Comparison of ENCODE assay signal across 18 mouse cellular contexts in genomic region chr17:56753452-56753851, GRCm38 (mm10). TPM values are rescaled to one million over a fixed set of nuclear protein-coding genes. Genes with fewer than 3 reads are reported as not detected.
DNase-seq lines count a peak whose midpoint lies in the region; ATAC-seq and TF ChIP-seq lines count a peak whose summit lies in the region.
"Had no signal": no experiment of that assay in that cellular context is flagged by ENCODE, and none has a peak within 500 bp of the region (broad histone marks: within the 10 kb centered on the region; RNA-seq: fewer than 3 reads in every experiment).

No protein-coding gene starts in this region.

- H3K4me2 ChIP-seq in embryonic facial prominence, embryonic 13.5 days, result peak overlapping the region; percentile 42
- H3K4me2 ChIP-seq in lung, embryonic 14.5 days, result peak overlapping the region; percentile 15; the same call in 1 of the 2 replicates
- H3K4me2 ChIP-seq: forebrain, embryonic 13.5 days; heart, embryonic 12.5 days; hindbrain, embryonic 14.5 days had no signal

- 16% methylated on average over 15 of the region's 15 CpGs for WGBS in embryonic facial prominence, embryonic 13.5 days
- WGBS in embryonic facial prominence, embryonic 10.5 days, result 20% methylated on average over 15 of the region's 15 CpGs
- 27% methylated on average over 15 of the region's 15 CpGs for WGBS in lung, embryonic 14.5 days

- 0 out of 2 replicates have a peak overlapping the region, but pooled peaks have one; percentile 4 for H3K4me3 ChIP-seq in embryonic facial prominence, embryonic 13.5 days
- no peak overlapping the region for H3K4me3 ChIP-seq in embryonic facial prominence, embryonic 10.5 days
- no peak overlapping the region for H3K4me3 ChIP-seq in lung, embryonic 14.5 days (ENCODE audit: low read depth, low read length)
- H3K4me3 ChIP-seq: forebrain, embryonic 13.5 days; gastrocnemius, adult 2 months; heart, embryonic 12.5 days; hindbrain, embryonic 10.5 days had no signal

- no peak overlapping the region for H3K9ac ChIP-seq in embryonic facial prominence, embryonic 13.5 days
- no peak overlapping the region for H3K9ac ChIP-seq in lung, embryonic 14.5 days
- H3K9ac ChIP-seq: forebrain, embryonic 13.5 days; heart, embryonic 12.5 days; hindbrain, embryonic 14.5 days had no signal

- no peak for ATAC-seq in embryonic facial prominence, embryonic 13.5 days (ENCODE audit: insufficient number of reproducible peaks, insufficient read depth, low FRiP score, low TSS enrichment, low read depth)
- ATAC-seq in lung, embryonic 14.5 days (ENCODE audit: insufficient read depth), result no peak
- ATAC-seq: CD4-positive, CD25-positive, alpha-beta regulatory T cell, adult 4 months; forebrain, embryonic 13.5 days had no signal

- no peaks in the 10 kb centered on the region for H3K36me3 ChIP-seq in embryonic facial prominence, embryonic 13.5 days
- H3K36me3 ChIP-seq in embryonic facial prominence, embryonic 10.5 days (replicated peaks), result no peaks in the 10 kb centered on the region
- H3K36me3 ChIP-seq in lung, embryonic 14.5 days (ENCODE audit: insufficient read depth), result no peaks in the 10 kb centered on the region
- H3K36me3 ChIP-seq: heart, embryonic 12.5 days; hindbrain, embryonic 10.5 days had no signal

- TF ChIP-seq CTCF in lung, embryonic 14.5 days (IDR thresholded peaks at IDR 0.05; ENCODE audit: low read depth), result no peak

- H3K27ac ChIP-seq in embryonic facial prominence, embryonic 13.5 days, result no peak overlapping the region
- no peak overlapping the region for H3K27ac ChIP-seq in embryonic facial prominence, embryonic 10.5 days (replicated peaks)
- H3K27ac ChIP-seq in lung, embryonic 14.5 days (ENCODE audit: low read depth), result no peak overlapping the region
- H3K27ac ChIP-seq: forebrain, embryonic 13.5 days; gastrocnemius, adult 2 months; hindbrain, embryonic 10.5 days; hindbrain, embryonic 14.5 days had no signal

- DNase-seq in embryonic facial prominence, embryonic 10.5 days (ENCODE audit: low spot score), result no peak
- no peak for DNase-seq in lung, embryonic 14.5 days
- no peak for DNase-seq in lung, postnatal 25 days (ENCODE audit: low spot score)
- DNase-seq in thymus, postnatal 14 days, result peak; percentile 9
- DNase-seq in thymus, adult 18-20 months, result no peak
- DNase-seq in yolk sac, embryonic 10.5 days (ENCODE audit: low spot score), result no peak
- DNase-seq: adrenal gland, adult 2 months; adrenal gland, postnatal 25 days; B cell, adult 2 months; cerebellum, adult 18-20 months; gastrocnemius, adult 2 months; gastrocnemius, postnatal 25 days had no signal

- H3K4me1 ChIP-seq in embryonic facial prominence, embryonic 13.5 days, result peaks cover 40% of the 10 kb centered on the region
- H3K4me1 ChIP-seq in embryonic facial prominence, embryonic 10.5 days, result peaks cover 51% of the 10 kb centered on the region
- H3K4me1 ChIP-seq in lung, embryonic 14.5 days (ENCODE audit: insufficient read depth), result no peaks in the 10 kb centered on the region; the same call in 1 of the 2 replicates

- peaks cover 80% of the 10 kb centered on the region for H3K27me3 ChIP-seq in embryonic facial prominence, embryonic 13.5 days
- H3K27me3 ChIP-seq in embryonic facial prominence, embryonic 10.5 days (replicated peaks; ENCODE audit: low read depth, poor library complexity, severe bottlenecking), result peaks cover 90% of the 10 kb centered on the region
- peaks cover 73% of the 10 kb centered on the region for H3K27me3 ChIP-seq in lung, embryonic 14.5 days (ENCODE audit: insufficient read depth, low read length)

- H3K9me3 ChIP-seq in embryonic facial prominence, embryonic 13.5 days, result no peaks in the 10 kb centered on the region
- 0 out of 2 replicates have a peak, but pooled peaks cover 4% of the 10 kb centered on the region for H3K9me3 ChIP-seq in embryonic facial prominence, embryonic 10.5 days
- no peaks in the 10 kb centered on the region for H3K9me3 ChIP-seq in lung, embryonic 14.5 days (ENCODE audit: low read depth, low read length)
- H3K9me3 ChIP-seq: forebrain, embryonic 13.5 days; hindbrain, embryonic 10.5 days had no signal

RNA-seq across cellular contexts. Expression of gene Nrtn, which starts 3.9 kb away (rescaled TPM):
- polyA plus RNA-seq in embryonic facial prominence, embryonic 13.5 days (2015; fragmentation: Nextera tagmentation; extraction: Ambion mirVana), result 17.7 and 18.4 TPM in 2 replicates
- polyA plus RNA-seq in embryonic facial prominence, embryonic 10.5 days (2016; fragmentation: Nextera tagmentation; extraction: Ambion mirVana), result 4.5 and 4.7 TPM in 2 replicates
- 9.5 and 12.1 TPM in 2 replicates for polyA plus RNA-seq in lung, embryonic 14.5 days (2014; fragmentation: Nextera tagmentation; extraction: Ambion mirVana)
- polyA plus RNA-seq: CD4-positive, CD25-positive, alpha-beta regulatory T cell, adult 4 months had no signal

RNA-seq across cellular contexts. Expression of gene Dus3l, which starts 11.1 kb away (rescaled TPM):
- polyA plus RNA-seq in embryonic facial prominence, embryonic 13.5 days (2015; fragmentation: Nextera tagmentation; extraction: Ambion mirVana), result 40.5 and 46.5 TPM in 2 replicates
- polyA plus RNA-seq in embryonic facial prominence, embryonic 10.5 days (2016; fragmentation: Nextera tagmentation; extraction: Ambion mirVana), result 45.0 and 45.6 TPM in 2 replicates
- 40.5 and 42.3 TPM in 2 replicates for polyA plus RNA-seq in lung, embryonic 14.5 days (2014; fragmentation: Nextera tagmentation; extraction: Ambion mirVana)

RNA-seq across cellular contexts. Expression of gene Prr22, which starts 16.6 kb away (rescaled TPM):
- polyA plus RNA-seq in embryonic facial prominence, embryonic 13.5 days (2015; fragmentation: Nextera tagmentation; extraction: Ambion mirVana), result 1.2 and 1.7 TPM in 2 replicates
- 1.7 and 1.8 TPM in 2 replicates for polyA plus RNA-seq in embryonic facial prominence, embryonic 10.5 days (2016; fragmentation: Nextera tagmentation; extraction: Ambion mirVana)
- polyA plus RNA-seq in lung, embryonic 14.5 days (2014; fragmentation: Nextera tagmentation; extraction: Ambion mirVana), result 1.2 and 1.4 TPM in 2 replicates

RNA-seq across cellular contexts. Expression of gene Vmac, which starts 35.6 kb away (rescaled TPM):
- polyA plus RNA-seq in embryonic facial prominence, embryonic 13.5 days (2015; fragmentation: Nextera tagmentation; extraction: Ambion mirVana), result 19.2 and 24.6 TPM in 2 replicates
- polyA plus RNA-seq in embryonic facial prominence, embryonic 10.5 days (2016; fragmentation: Nextera tagmentation; extraction: Ambion mirVana), result 14.1 and 14.5 TPM in 2 replicates
- 18.5 and 19.6 TPM in 2 replicates for polyA plus RNA-seq in lung, embryonic 14.5 days (2014; fragmentation: Nextera tagmentation; extraction: Ambion mirVana)

RNA-seq across cellular contexts. Expression of gene Ndufa11, which starts 35.9 kb away (rescaled TPM):
- polyA plus RNA-seq in embryonic facial prominence, embryonic 13.5 days (2015; fragmentation: Nextera tagmentation; extraction: Ambion mirVana), result 397 and 420 TPM in 2 replicates
- 388 and 402 TPM in 2 replicates for polyA plus RNA-seq in embryonic facial prominence, embryonic 10.5 days (2016; fragmentation: Nextera tagmentation; extraction: Ambion mirVana)
- 449 and 463 TPM in 2 replicates for polyA plus RNA-seq in lung, embryonic 14.5 days (2014; fragmentation: Nextera tagmentation; extraction: Ambion mirVana)
